Mouse (Mus musculus) stomach, embryonic 16.5 days (tissue): ENCODE measurements at regions not wholly inside any gene's neighbourhood (a gene's known extent, or its start where the extent isn't known, plus 50 kb on each side); places are given as distances from the start of the nearest gene placed in this dataset.

Experiments
- ATAC-seq: fragments of 200-750 bp; cut with Nextera tagmentation; 2 replicates; pipeline ENCODE4 v1.8.0; 2017; ENCODE audit warnings: moderate number of reproducible peaks, moderate TSS enrichment; ENCODE audit not compliant: insufficient read depth, low FRiP score
- H3K27ac ChIP-seq: fragments of 300-500 bp; sonication (generic); 2 replicates; pipeline ENCODE4 v1.5.1; 2014; ENCODE audit warnings: low read length
- H3K27me3 ChIP-seq: fragments of 300-500 bp; sonication (generic); 2 replicates; pipeline ENCODE4 v1.6.1; 2014; ENCODE audit warnings: low read length, control low read depth, mixed read lengths; ENCODE audit not compliant: control insufficient read depth, insufficient read depth
- H3K36me3 ChIP-seq: fragments of 300-500 bp; sonication (generic); 2 replicates; pipeline ENCODE4 v1.6.1; 2014; ENCODE audit warnings: low read length; ENCODE audit not compliant: control insufficient read depth, insufficient read depth
- H3K4me1 ChIP-seq: fragments of 300-500 bp; sonication (generic); 2 replicates; pipeline ENCODE4 v1.6.1; 2014; ENCODE audit warnings: low read length, control low read depth, mixed read lengths; ENCODE audit not compliant: control insufficient read depth, insufficient read depth
- H3K4me2 ChIP-seq: fragments of 300-500 bp; sonication (generic); 2 replicates; pipeline ENCODE4 v1.6.1; 2014; ENCODE audit warnings: low read depth, low read length, mixed read lengths
- H3K4me3 ChIP-seq: fragments of 300-500 bp; sonication (generic); replicated peaks from 2 replicates; pipeline ENCODE4 v1.5.1; 2014; ENCODE audit warnings: mild to moderate bottlenecking, low read length
- H3K9ac ChIP-seq: fragments of 300-500 bp; sonication (generic); 2 replicates; pipeline ENCODE4 v1.6.1; 2014; ENCODE audit warnings: low read length
- H3K9me3 ChIP-seq: fragments of 300-500 bp; sonication (generic); replicated peaks from 2 replicates; pipeline ENCODE4 v1.6.1; 2016; ENCODE audit warnings: low read length, control low read depth; ENCODE audit not compliant: control insufficient read depth
- WGBS: fragments of 180-500 bp; shearing (Covaris S2); extraction: QIAGEN DNeasy Blood & Tissue Kit; methylation state at CpG from one replicate; pipeline ENCODE4 v1.1.7; 2014; 5-methylcytosine and 5-hydroxymethylcytosine counted together

DNA sequence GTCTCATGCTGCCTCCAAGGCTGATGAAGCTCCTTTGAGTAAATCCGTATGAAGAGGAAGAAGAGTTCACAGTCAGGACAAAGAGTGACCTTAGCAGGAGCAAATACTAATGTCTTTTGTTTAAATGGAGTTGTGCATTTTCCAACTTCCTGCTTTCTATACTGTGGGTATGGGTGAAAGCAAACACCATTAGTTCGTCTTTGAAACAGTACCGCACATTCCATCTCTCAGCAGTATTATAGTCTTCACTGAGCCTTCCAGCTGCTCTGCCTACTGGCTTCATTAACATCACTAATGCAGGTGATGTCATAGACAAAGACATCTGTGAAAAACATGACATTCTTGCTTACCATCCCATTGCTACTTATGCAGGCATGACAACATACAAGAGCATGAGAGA lies 62.7 kb upstream of the Arhgap11a start:
- WGBS: 57% methylated on average over 3 of the region's 3 CpGs
- no peaks in the 10 kb centered on the region for H3K4me1 ChIP-seq
- no peak for ATAC-seq
- no peak overlapping the region for H3K9ac ChIP-seq
- H3K27me3 ChIP-seq: no peaks in the 10 kb centered on the region
- no peak overlapping the region for H3K4me3 ChIP-seq
- H3K36me3 ChIP-seq: no peaks in the 10 kb centered on the region
- H3K27ac ChIP-seq: no peak overlapping the region
- H3K9me3 ChIP-seq: no peaks in the 10 kb centered on the region
- no peak overlapping the region for H3K4me2 ChIP-seq

DNA sequence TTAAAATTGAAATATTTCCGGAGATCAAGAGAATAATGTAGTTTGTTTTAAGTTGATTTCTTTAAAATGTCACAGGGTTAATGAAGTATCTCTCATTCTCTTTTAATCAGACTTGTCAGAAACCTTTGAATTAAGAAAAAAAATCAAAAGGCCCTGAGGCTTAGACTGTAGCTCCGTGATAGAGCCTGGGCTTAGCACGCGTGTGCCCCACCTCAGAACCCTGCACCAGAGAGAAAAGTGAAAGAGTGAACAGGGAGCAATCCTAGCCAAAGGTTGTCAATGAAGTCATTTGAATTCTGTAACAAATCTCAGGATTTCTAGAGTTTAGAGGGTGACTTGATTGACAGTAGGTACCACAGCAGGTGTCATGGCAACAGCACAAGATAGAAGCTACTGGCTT lies 61.0 kb upstream of the Arhgap11a start:
- WGBS: 88% methylated on average over 4 of the region's 4 CpGs
- Histone ChIP-seq H3K4me3 (no peak overlapping the region), H3K9me3 (no peaks in the 10 kb centered on the region), H3K27me3 (no peaks in the 10 kb centered on the region), H3K36me3 (no peaks in the 10 kb centered on the region), H3K9ac (no peak overlapping the region), H3K4me1 (no peaks in the 10 kb centered on the region), H3K27ac (no peak overlapping the region), H3K4me2 (no peak overlapping the region)
- no peak for ATAC-seq

DNA sequence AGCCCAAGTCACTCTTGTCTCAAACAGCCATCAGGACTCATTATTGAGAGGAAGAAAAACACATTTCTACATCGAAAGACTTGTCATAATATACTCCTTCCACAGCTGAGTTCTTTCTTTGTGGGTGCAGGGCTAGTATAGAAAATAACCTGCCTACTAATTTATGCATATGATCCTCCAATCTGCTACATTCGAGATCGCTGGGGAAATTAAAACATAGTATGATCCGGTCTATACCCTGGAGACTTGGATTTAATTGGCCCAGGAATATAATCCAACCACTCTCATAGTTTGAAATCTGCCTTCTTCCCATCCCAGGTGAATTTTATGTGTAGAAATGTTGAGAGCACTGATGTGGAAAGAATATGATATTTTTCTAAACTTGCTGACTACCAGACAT lies 60.2 kb upstream of the Arhgap11a start:
- WGBS: 82% methylated on average over 4 of the region's 4 CpGs
- Histone ChIP-seq H3K27me3 (no peaks in the 10 kb centered on the region), H3K36me3 (no peaks in the 10 kb centered on the region), H3K4me3 (no peak overlapping the region), H3K9ac (no peak overlapping the region), H3K4me2 (no peak overlapping the region), H3K27ac (no peak overlapping the region), H3K4me1 (no peaks in the 10 kb centered on the region), H3K9me3 (no peaks in the 10 kb centered on the region)
- no peak for ATAC-seq

DNA sequence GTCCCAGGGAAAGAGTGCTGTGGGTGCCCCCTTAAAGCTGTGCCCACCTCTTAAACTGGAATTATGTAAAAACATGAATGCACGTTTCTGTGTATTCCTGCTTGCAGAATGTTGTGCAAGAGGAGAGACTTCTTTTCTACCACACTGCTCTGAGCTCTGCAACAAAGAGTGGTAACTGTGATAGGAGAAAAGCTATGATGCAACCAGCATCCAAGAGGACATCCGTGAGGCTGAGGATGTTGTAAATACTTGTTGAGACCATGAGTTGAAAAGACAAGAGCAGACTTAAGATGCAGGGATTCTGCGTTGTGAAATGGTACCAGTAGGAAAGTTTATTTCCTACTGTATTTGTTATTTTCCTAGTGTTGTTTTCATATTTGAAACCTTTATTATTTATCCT lies 56.0 kb upstream of the Arhgap11a start:
- 77% methylated on average over 3 of the region's 3 CpGs for WGBS
- ATAC-seq: no peak
- no peaks in the 10 kb centered on the region for H3K36me3 ChIP-seq

DNA sequence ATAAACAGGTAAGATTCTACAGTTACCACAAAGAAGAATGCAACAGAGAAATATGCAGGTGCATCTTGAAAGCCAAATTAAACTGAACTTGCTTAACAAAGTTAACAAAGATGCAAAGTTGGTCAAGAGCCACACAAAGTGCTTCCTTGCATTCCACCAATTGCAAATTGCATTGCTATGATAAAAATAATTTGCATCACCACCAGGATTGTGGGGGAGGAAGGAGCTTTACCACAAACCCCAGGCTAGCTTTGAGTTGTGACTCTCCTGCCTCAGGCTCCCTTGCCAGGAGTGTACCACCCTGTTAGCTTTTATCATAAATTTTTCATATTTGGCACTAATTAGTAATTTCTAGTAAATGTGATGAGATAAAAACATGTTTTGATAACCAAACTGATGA lies 55.4 kb upstream of the Arhgap11a start:
- no peak overlapping the region for H3K4me2 ChIP-seq
- no peak overlapping the region for H3K27ac ChIP-seq
- no peak overlapping the region for H3K4me3 ChIP-seq
- H3K4me1 ChIP-seq: no peaks in the 10 kb centered on the region
- H3K9me3 ChIP-seq: no peaks in the 10 kb centered on the region
- no peaks in the 10 kb centered on the region for H3K27me3 ChIP-seq
- H3K9ac ChIP-seq: no peak overlapping the region
- H3K36me3 ChIP-seq: no peaks in the 10 kb centered on the region
- ATAC-seq: no peak

More for the DNA sequence above, 56.0 kb upstream of the Arhgap11a start:
- Histone ChIP-seq H3K27me3 (no peaks in the 10 kb centered on the region), H3K4me2 (no peak overlapping the region), H3K4me1 (no peaks in the 10 kb centered on the region), H3K9ac (no peak overlapping the region), H3K9me3 (no peaks in the 10 kb centered on the region), H3K27ac (no peak overlapping the region), H3K4me3 (no peak overlapping the region)

DNA sequence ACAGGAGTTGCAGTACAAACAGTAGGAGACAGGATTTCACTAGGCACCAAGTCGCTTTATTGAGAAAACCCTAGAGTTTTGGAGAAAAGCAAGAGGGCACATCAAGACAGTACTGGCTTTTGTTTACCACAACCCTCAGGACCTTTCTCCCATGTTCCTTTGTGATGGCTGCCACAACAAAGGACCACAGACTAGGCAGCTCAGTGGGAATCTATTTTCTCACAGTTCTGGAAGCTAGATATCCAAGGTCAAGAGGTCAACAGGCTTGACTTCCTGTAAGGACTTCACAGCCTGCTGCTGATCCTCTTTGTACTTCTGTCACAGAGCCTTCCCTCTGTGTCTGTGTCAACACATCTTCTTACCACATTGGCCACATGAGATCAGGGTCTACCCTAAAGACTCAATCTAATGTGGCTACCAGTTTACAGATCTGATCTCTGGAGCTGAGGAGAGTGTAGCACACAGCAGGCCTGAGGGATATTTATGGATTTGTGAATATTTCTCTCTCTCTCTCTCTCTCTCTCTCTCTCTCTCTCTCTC lies 54.6 kb upstream of the Arhgap11a start:
- Histone ChIP-seq H3K27ac (no peak overlapping the region), H3K36me3 (no peaks in the 10 kb centered on the region), H3K4me3 (no peak overlapping the region), H3K4me1 (no peaks in the 10 kb centered on the region), H3K9ac (no peak overlapping the region), H3K27me3 (no peaks in the 10 kb centered on the region), H3K9me3 (no peaks in the 10 kb centered on the region), H3K4me2 (no peak overlapping the region)
- no peak for ATAC-seq
- WGBS: 70% methylated on average over 1 of the region's 1 CpGs

DNA sequence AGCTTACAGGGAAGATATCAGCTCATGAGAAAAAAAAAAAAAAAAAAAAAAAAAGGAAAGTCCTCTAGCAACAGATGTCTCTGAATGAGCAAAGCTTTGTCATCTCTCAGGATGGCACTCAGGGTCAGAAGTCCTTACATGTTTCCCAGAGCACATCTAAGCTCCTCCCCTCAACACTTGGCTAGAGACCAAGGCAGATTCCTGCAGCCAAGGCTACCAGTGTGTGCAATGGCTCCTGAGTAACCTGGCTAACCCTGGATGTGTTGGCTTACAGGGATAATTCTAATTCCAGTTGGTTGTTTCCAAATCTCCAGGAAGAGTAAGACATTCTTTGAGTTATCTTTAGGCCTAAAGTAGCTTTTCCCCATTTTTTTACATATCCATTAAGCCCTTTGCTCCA lies 53.9 kb upstream of the Arhgap11a start:
- Histone ChIP-seq H3K4me1 (no peaks in the 10 kb centered on the region), H3K9me3 (no peaks in the 10 kb centered on the region), H3K36me3 (no peaks in the 10 kb centered on the region), H3K4me2 (no peak overlapping the region), H3K4me3 (no peak overlapping the region), H3K27ac (no peak overlapping the region), H3K27me3 (no peaks in the 10 kb centered on the region), H3K9ac (no peak overlapping the region)
- ATAC-seq: no peak

DNA sequence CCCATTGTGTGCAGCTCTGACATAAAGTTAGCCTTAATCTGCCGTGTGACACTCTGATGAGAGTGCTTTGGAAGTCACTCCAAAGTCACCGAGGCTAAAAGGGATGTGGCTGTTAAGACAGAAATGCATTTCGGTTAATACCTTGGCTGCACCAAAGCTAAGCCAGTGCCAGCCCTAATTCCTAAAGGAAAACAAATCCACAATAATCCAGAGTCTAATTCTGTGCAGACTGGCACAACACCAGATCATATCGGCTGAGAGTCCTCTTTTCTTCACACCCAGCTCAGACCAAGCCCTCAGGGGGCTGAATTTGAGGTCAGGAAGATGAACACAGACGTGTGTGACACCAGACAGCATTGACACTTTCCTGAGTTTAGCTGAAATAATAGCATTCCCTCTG lies 52.0 kb upstream of the Arhgap11a start:
- no peaks in the 10 kb centered on the region for H3K27me3 ChIP-seq
- no peak overlapping the region for H3K4me2 ChIP-seq
- H3K36me3 ChIP-seq: no peaks in the 10 kb centered on the region
- no peak overlapping the region for H3K27ac ChIP-seq
- 56% methylated on average over 5 of the region's 5 CpGs for WGBS
- H3K9me3 ChIP-seq: no peaks in the 10 kb centered on the region
- no peak overlapping the region for H3K4me3 ChIP-seq
- no peak overlapping the region for H3K9ac ChIP-seq
- no peaks in the 10 kb centered on the region for H3K4me1 ChIP-seq
- ATAC-seq: no peak

DNA sequence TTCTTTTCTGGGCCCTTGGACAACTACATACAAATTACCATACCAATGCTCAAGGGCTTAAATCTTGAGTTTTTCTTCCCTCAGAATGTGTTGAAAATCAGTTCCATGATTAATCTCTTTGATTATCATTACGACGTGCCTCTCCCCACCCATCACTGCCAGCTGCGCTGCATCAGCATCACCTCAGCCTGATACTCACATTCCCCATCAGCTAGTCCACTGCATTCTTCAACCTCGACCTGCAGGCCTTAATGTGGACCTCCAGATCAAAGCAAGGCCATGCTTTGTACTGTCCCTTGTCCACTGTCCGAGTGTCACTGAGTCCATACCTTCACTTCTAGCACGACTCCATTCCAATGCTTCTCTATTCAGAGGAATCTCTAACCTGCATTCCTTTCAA lies 50.3 kb upstream of the Arhgap11a start:
- Histone ChIP-seq H3K27me3 (no peaks in the 10 kb centered on the region), H3K4me3 (no peak overlapping the region), H3K9ac (no peak overlapping the region), H3K36me3 (no peaks in the 10 kb centered on the region), H3K4me1 (no peaks in the 10 kb centered on the region), H3K27ac (no peak overlapping the region), H3K4me2 (no peak overlapping the region), H3K9me3 (no peaks in the 10 kb centered on the region)
- 55% methylated on average over 6 of the region's 6 CpGs for WGBS
- no peak for ATAC-seq
